Mouse (Mus musculus) forebrain, embryonic 10.5 days (tissue): Measurements from ENCODE around the gene Nptxr. TPM values are rescaled to one million over a fixed set of nuclear protein-coding genes. Genes with fewer than 3 reads are reported as not detected.
"Not testable (repeated sequence)": the region's sequence is repeated elsewhere in the genome, so short reads cannot be mapped to it uniquely, and the experiment has no call there.

ENCODE experiments used
- DNase-seq: peaks from one replicate; pipeline ENCODE4 v3.0.0-alpha.2; 2017; ENCODE audit warnings: low spot score; ENCODE audit errors: extremely low spot score
- H3K27ac ChIP-seq: fragments of 300-500 bp; sonication (generic); 2 replicates; pipeline ENCODE4 v1.5.1; 2016; ENCODE audit warnings: mild to moderate bottlenecking
- H3K27me3 ChIP-seq: fragments of 300-500 bp; sonication (generic); 2 replicates; pipeline ENCODE4 v1.6.1; 2016; ENCODE audit warnings: mild to moderate bottlenecking; ENCODE audit not compliant: poor library complexity, severe bottlenecking
- H3K36me3 ChIP-seq: fragments of 300-500 bp; sonication (generic); replicated peaks from 2 replicates; pipeline ENCODE4 v1.6.1; 2016; ENCODE audit warnings: mild to moderate bottlenecking, moderate library complexity
- H3K4me1 ChIP-seq: fragments of 300-500 bp; sonication (generic); 2 replicates; pipeline ENCODE4 v1.6.1; 2016
- H3K4me3 ChIP-seq: fragments of 300-500 bp; sonication (generic); 2 replicates; pipeline ENCODE4 v1.5.1; 2016; ENCODE audit warnings: mild to moderate bottlenecking, moderate library complexity
- H3K9me3 ChIP-seq: fragments of 300-500 bp; sonication (generic); 2 replicates; pipeline ENCODE4 v1.6.1; 2016; ENCODE audit warnings: mild to moderate bottlenecking, moderate library complexity
- WGBS: fragments of 180-500 bp; shearing (Covaris S2); methylation state at CpG from one replicate; pipeline ENCODE4 v1.1.7; 2016; 5-methylcytosine and 5-hydroxymethylcytosine counted together
- polyA plus RNA-seq: library from polyadenylated mRNA; unstranded; fragments of >200 nt; fragmentation: Nextera tagmentation; extraction: Ambion mirVana; gene quantifications from 2 replicates; pipeline ENCODE4 v1.2.1, GENCODE M21; 2016

Gene Nptxr
- polyA plus RNA-seq, 1 experiment from 2014 or later = 1.6 TPM

GRCm38 (mm10) chr15:79829431-79829830 lies 24.9 kb upstream of the Nptxr start:
- Histone ChIP-seq H3K27ac (no peak overlapping the region), H3K4me3 (no peak overlapping the region), H3K9me3 (no peaks in the 10 kb centered on the region), H3K27me3 (no peaks in the 10 kb centered on the region), H3K4me1 (peaks cover 76% of the 10 kb centered on the region), H3K36me3 (peaks cover 61% of the 10 kb centered on the region)
- 79% methylated on average over 5 of the region's 5 CpGs for WGBS
- no peak for DNase-seq

GRCm38 (mm10) chr15:79828366-79829035 lies 23.9 kb upstream of the Nptxr start:
- peak; percentile 27 for DNase-seq
- peaks cover 68% of the 10 kb centered on the region for H3K36me3 ChIP-seq

GRCm38 (mm10) chr15:79827778-79828210 lies 23.2 kb upstream of the Nptxr start:
- no peak for DNase-seq
- Histone ChIP-seq H3K27me3 (no peaks in the 10 kb centered on the region), H3K27ac (no peak overlapping the region), H3K4me1 (peaks cover 69% of the 10 kb centered on the region), H3K4me3 (0 out of 2 replicates have a peak overlapping the region, but pooled peaks have one; percentile 0), H3K36me3 (peaks cover 75% of the 10 kb centered on the region), H3K9me3 (no peaks in the 10 kb centered on the region)
- WGBS = 94% methylated on average over 11 of the region's 11 CpGs

More at GRCm38 (mm10) chr15:79828366-79829035, 23.9 kb upstream of the Nptxr start:
- H3K27ac ChIP-seq = peak overlapping the region; percentile 22; the same call in 1 of the 2 replicates
- H3K4me3 ChIP-seq = peak overlapping the region; percentile 29
- no peaks in the 10 kb centered on the region for H3K9me3 ChIP-seq
- H3K4me1 ChIP-seq = peaks cover 73% of the 10 kb centered on the region
- no peaks in the 10 kb centered on the region for H3K27me3 ChIP-seq
- 59% methylated on average over 46 of the region's 46 CpGs for WGBS

DNA sequence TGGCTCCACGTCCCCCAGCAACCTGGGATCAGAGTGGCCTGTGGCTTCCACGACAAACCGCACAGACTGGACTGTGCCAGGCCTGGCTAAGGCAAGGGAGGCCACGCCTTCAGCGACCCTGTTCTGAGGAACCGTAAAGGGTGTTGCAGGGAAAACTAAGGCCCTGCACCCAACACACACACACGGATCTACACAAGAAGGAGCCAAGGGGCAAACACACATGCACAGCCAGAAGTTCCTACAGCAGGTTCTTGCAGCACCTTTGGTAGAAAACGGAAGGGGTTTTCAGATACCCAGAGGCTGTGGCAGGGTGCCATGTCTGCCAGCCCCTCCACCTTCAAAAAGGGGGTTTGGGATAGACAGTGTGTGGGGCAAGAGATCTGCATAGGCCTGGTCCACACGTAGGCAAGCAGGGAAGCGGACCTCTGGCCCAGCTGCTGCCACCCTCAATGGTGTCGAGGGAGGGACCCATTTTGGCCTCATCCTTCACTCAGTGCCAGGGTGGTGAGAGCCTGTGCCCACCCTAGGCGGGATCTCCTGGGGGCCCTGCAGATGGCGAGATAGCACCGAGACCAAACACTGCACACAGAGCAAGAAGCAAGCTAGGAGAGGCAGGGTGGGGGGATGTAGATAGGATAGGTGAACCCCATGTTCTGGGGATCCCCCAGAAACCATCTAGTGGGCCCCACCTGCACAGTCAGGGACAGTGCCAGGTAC lies 22.7 kb upstream of the Nptxr start:
- Histone ChIP-seq H3K4me3 (no peak overlapping the region), H3K9me3 (no peaks in the 10 kb centered on the region), H3K27me3 (no peaks in the 10 kb centered on the region), H3K27ac (no peak overlapping the region), H3K36me3 (peaks cover 81% of the 10 kb centered on the region), H3K4me1 (peaks cover 69% of the 10 kb centered on the region)
- WGBS = 90% methylated on average over 14 of the region's 14 CpGs
- no peak for DNase-seq

- 87% methylated on average over 9 of the region's 9 CpGs for WGBS
- no peak overlapping the region for H3K4me3 ChIP-seq
- peaks cover 60% of the 10 kb centered on the region for H3K4me1 ChIP-seq
- no peak overlapping the region for H3K27ac ChIP-seq
- H3K36me3 ChIP-seq = peaks cover 78% of the 10 kb centered on the region
- no peaks in the 10 kb centered on the region for H3K27me3 ChIP-seq
- no peak for DNase-seq
- H3K9me3 ChIP-seq = no peaks in the 10 kb centered on the region
Observed at GRCm38 (mm10) chr15:79826221-79826935, 21.8 kb upstream of the Nptxr start.

- DNase-seq = peak; percentile 47
- WGBS = 48% methylated on average over 14 of the region's 14 CpGs
- H3K27ac ChIP-seq = no peak overlapping the region
- H3K9me3 ChIP-seq = no peaks in the 10 kb centered on the region
- no peak overlapping the region for H3K4me3 ChIP-seq
- H3K27me3 ChIP-seq = no peaks in the 10 kb centered on the region
- H3K4me1 ChIP-seq = peaks cover 54% of the 10 kb centered on the region
- H3K36me3 ChIP-seq = peaks cover 75% of the 10 kb centered on the region
Observed at GRCm38 (mm10) chr15:79825146-79825825, 20.7 kb upstream of the Nptxr start.

DNA sequence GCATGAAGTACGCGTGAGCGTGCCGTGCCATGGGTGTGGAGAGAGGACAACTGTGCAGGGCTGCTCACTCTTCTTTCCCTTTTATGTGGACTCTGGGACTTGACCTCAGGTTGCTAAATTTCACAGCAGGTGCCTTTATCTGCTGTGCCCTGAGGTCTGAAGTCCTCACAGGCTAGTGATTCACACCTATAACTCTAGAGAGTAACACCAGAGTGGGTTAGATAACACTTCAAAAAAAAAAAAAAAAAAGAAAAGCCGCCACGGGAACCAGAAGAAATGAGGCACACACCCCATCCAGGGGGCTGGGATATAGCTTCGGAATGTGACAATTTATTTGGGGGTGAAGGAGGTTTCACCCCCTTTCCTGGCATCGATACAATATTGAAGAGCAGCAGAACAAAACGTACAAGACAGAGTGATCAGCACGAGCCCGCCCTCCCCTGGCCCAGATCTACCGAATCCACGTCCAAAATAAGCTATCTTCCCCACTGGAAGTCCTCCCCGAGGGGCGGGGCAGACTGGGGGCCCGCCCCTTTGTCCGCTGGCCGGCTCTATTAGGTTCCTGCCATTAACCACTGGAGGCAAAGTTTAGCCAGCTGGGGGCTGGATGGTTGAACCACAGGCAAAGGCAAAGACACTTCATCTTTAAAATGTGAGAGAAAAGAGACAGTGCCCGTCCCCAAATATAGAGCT lies 19.2 kb upstream of the Nptxr start:
- Histone ChIP-seq H3K36me3 (peaks cover 62% of the 10 kb centered on the region), H3K27ac (no peak overlapping the region), H3K4me3 (no peak overlapping the region), H3K4me1 (peaks cover 39% of the 10 kb centered on the region), H3K9me3 (no peaks in the 10 kb centered on the region; the same call in 1 of the 2 replicates), H3K27me3 (no peaks in the 10 kb centered on the region)
- no peak for DNase-seq
- 80% methylated on average over 19 of the region's 19 CpGs for WGBS

GRCm38 (mm10) chr15:79822265-79823199 lies 18.0 kb upstream of the Nptxr start:
- DNase-seq = no peak
- Histone ChIP-seq H3K4me3 (no peak overlapping the region), H3K27ac (no peak overlapping the region), H3K36me3 (peaks cover 50% of the 10 kb centered on the region), H3K9me3 (peaks cover 4% of the 10 kb centered on the region; the same call in 1 of the 2 replicates), H3K27me3 (no peaks in the 10 kb centered on the region), H3K4me1 (peaks cover 31% of the 10 kb centered on the region)
- 74% methylated on average over 13 of the region's 13 CpGs for WGBS

GRCm38 (mm10) chr15:79818325-79818724 lies 13.8 kb upstream of the Nptxr start:
- Histone ChIP-seq H3K27ac (no peak overlapping the region), H3K4me1 (peaks cover 22% of the 10 kb centered on the region), H3K27me3 (no peaks in the 10 kb centered on the region), H3K36me3 (peaks cover 13% of the 10 kb centered on the region), H3K4me3 (no peak overlapping the region), H3K9me3 (peaks cover 4% of the 10 kb centered on the region; the same call in 1 of the 2 replicates)
- DNase-seq = no peak
- WGBS = 88% methylated on average over 4 of the region's 4 CpGs

DNA sequence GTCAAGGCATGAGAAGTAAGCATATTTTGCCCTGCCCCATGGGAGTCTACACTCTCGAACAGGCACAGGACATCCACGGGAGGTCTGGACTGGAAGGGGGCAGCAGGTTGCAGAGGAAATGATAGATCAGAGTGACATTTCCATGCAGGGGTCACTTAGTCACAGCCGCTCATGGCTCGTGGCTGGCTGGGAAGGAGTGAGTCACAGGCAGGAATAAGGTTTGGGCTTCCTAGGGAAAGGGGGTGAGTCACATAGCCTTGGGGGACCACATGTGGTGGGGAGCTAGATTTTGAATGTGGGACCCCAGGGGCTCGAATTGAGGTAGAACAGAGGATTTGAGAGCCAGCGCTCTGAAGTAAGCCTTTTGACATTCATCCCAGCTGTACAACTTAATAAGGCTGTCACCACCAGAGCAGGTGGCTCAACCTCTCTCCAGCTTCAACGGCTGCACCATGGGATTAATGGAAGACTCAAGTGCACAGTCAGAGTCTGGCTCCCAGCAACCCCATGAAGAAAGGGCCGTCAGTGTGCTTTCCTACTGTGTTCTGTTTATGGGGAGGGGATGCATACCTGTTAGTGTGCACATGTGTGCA lies 9.2 kb upstream of the Nptxr start:
- H3K4me3 ChIP-seq = no peak overlapping the region
- H3K36me3 ChIP-seq = no peaks in the 10 kb centered on the region
- H3K4me1 ChIP-seq = peaks cover 13% of the 10 kb centered on the region
- H3K27me3 ChIP-seq = peaks cover 19% of the 10 kb centered on the region
- DNase-seq = no peak
- H3K27ac ChIP-seq = no peak overlapping the region
- H3K9me3 ChIP-seq = peaks cover 4% of the 10 kb centered on the region; the same call in 1 of the 2 replicates
- WGBS = 61% methylated on average over 8 of the region's 8 CpGs

DNA sequence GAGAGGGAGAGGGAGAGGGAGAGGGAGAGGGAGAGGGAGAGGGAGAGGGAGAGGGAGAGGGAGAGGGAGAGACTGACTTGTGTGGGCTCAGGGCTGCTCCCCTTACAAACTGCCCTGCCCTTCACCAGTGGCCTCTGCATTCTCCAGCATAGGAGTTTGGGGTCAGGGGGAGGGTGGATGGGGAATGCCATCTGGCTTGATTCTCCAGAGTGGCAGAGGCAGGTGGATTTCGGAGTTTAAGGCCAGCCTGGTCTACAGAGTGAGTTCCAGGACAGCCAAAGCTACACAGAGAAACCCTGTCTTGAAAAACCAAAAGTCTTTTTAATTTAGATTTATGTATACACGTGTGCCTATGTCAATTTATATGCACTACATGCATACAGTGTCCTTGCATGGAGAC lies 8.3 kb upstream of the Nptxr start:
- not testable (repeated sequence) for H3K36me3 ChIP-seq, H3K27ac ChIP-seq, H3K9me3 ChIP-seq, DNase-seq, H3K4me3 ChIP-seq
- Histone ChIP-seq H3K4me1 (peaks cover 13% of the 10 kb centered on the region), H3K27me3 (peaks cover 26% of the 10 kb centered on the region)
- 73% methylated on average over 2 of the region's 2 CpGs for WGBS
